Mouse (Mus musculus): ENCODE data around the gene Desi1. TPM values are rescaled to one million over a fixed set of nuclear protein-coding genes. Genes with fewer than 3 reads are reported as not detected.
A peak's percentile ranks its signal among the peaks of the same experiment; 100 is the strongest.

Desi1 gene
- total and polyA plus RNA-seq, 3 experiments: 20.1 to 27.7 (median 21.4) TPM

GRCm38 (mm10) chr15:82004257-82004656 lies 29.4 kb downstream of the Desi1 start:
- whole genome bisulfite sequencing: 91% methylated on average over 8 of the region's 8 CpGs
- no peak for TF ChIP-seq POLR2A (IDR thresholded peaks at IDR 0.05; ENCODE audit: insufficient read depth, low read depth, low read length)
- TF ChIP-seq EP300 (IDR thresholded peaks at IDR 0.05; ENCODE audit: insufficient read depth, low read depth, low read length): no peak
- no peak for TF ChIP-seq CTCF (IDR thresholded peaks at IDR 0.05)
- H3K36me3 ChIP-seq (ENCODE audit: control insufficient read depth, insufficient read depth, low read length): no peaks in the 10 kb centered on the region
- no peak overlapping the region for H3K9ac ChIP-seq (ENCODE audit: low read depth, low read length)
- no peak for DNase-seq
- no peak overlapping the region for H3K4me3 ChIP-seq
- no peaks in the 10 kb centered on the region; the same call in 1 of the 2 replicates for H3K79me2 ChIP-seq (replicated peaks; ENCODE audit: control insufficient read depth, insufficient read depth, low read length)
- no peaks in the 10 kb centered on the region for H3K27me3 ChIP-seq (ENCODE audit: control insufficient read depth, insufficient read depth, low read length)
- intact Hi-C loops (cut with DNase I): no loop called here
- no peak overlapping the region for H3K27ac ChIP-seq
- H3K4me1 ChIP-seq (ENCODE audit: control insufficient read depth, insufficient read depth, low read length): no peaks in the 10 kb centered on the region

- Histone ChIP-seq H3K27ac (no peak overlapping the region), H3K4me1 (ENCODE audit: control insufficient read depth, insufficient read depth, low read length) (peaks cover 4% of the 10 kb centered on the region), H3K27me3 (ENCODE audit: control insufficient read depth, insufficient read depth, low read length) (no peaks in the 10 kb centered on the region), H3K4me3 (no peak overlapping the region), H3K79me2 (replicated peaks; ENCODE audit: control insufficient read depth, insufficient read depth, low read length) (no peaks in the 10 kb centered on the region), H3K36me3 (ENCODE audit: control insufficient read depth, insufficient read depth, low read length) (no peaks in the 10 kb centered on the region), H3K9ac (ENCODE audit: low read depth, low read length) (no peak overlapping the region)
- no peak for DNase-seq
- TF ChIP-seq EP300 (IDR thresholded peaks at IDR 0.05; ENCODE audit: insufficient read depth, low read depth, low read length) (no peak), POLR2A (IDR thresholded peaks at IDR 0.05; ENCODE audit: insufficient read depth, low read depth, low read length) (no peak), CTCF (IDR thresholded peaks at IDR 0.05) (no peak)
- intact Hi-C loops (cut with DNase I): no loop called here
- WGBS: 89% methylated on average over 6 of the region's 6 CpGs
These were observed 39.7 kb downstream of the Desi1 start for GRCm38 (mm10) chr15:81993992-81994391.

DNA sequence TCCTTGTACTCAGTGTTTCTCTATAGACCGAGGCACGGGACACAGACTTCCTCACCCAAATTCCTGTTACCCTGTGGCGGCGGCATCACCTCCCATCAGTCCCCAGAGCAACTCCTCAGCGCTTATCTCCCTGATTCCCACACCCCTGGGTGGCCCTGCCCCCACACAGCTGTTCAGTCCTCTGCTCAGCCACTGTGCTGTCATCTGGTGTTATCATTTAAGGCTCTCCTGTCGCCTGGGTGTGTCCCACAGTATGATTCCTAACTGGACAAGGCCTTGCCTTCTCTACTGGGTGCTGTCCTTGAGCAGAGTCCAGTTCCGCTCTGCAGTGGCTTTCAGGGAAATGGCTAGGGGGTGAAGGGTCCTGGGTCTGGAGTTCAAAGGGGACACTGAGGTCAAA lies 43.1 kb downstream of the Desi1 start:
- 0 out of 2 replicates have a peak, but pooled peaks have one; percentile 15 for TF ChIP-seq EP300 (IDR thresholded peaks at IDR 0.05; ENCODE audit: insufficient read depth, low read depth, low read length)
- TF ChIP-seq POLR2A (IDR thresholded peaks at IDR 0.05; ENCODE audit: insufficient read depth, low read depth, low read length): no peak
- peak; percentile 22 to 26 for DNase-seq
- Histone ChIP-seq H3K36me3 (ENCODE audit: control insufficient read depth, insufficient read depth, low read length) (no peaks in the 10 kb centered on the region), H3K4me3 (no peak overlapping the region), H3K4me1 (ENCODE audit: control insufficient read depth, insufficient read depth, low read length) (peaks cover 4% of the 10 kb centered on the region), H3K27me3 (ENCODE audit: control insufficient read depth, insufficient read depth, low read length) (no peaks in the 10 kb centered on the region), H3K79me2 (replicated peaks; ENCODE audit: control insufficient read depth, insufficient read depth, low read length) (no peaks in the 10 kb centered on the region), H3K27ac (no peak overlapping the region), H3K9ac (ENCODE audit: low read depth, low read length) (no peak overlapping the region)
- intact Hi-C loops (cut with DNase I): no loop called here
- WGBS: 41% methylated on average over 7 of the region's 7 CpGs

DNA sequence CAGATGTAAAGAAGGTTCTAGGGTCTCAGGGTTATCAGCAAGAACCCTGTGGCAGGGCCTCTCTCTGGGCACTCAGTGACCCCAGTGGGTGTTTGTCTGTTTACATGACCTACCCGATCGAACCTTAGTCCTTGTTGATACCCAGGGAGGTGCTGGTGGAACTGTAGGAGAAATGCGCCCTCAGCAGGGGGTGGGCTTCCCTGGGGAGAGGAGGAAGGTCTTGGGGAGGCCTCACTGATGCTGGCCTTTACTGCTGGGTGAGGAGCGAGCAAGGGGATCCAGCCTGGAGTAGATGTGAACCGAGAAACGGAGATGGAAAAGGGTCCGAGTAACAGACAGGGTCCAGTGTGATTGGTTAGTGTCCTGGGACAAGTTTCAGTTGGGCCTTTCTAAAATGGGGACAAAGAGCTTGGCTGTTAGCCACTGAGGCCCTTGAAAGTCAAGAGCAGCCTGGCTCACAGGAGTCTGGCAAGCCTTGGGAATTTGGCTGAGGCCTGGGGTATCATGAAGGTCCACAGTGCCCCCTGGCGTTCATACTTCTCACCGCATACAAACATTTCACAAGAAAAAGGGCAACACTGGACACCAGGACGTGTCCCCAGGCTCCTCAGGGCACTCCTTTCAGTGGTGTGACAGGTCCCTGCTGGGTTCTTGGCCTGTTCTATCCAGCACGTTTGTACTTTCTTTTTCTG lies 44.1 kb downstream of the Desi1 start:
- peak; percentile 84 to 86 for DNase-seq
- peaks cover 4% of the 10 kb centered on the region for H3K4me1 ChIP-seq (ENCODE audit: control insufficient read depth, insufficient read depth, low read length)
- H3K36me3 ChIP-seq (ENCODE audit: control insufficient read depth, insufficient read depth, low read length): no peaks in the 10 kb centered on the region
- H3K27me3 ChIP-seq (ENCODE audit: control insufficient read depth, insufficient read depth, low read length): no peaks in the 10 kb centered on the region
- H3K27ac ChIP-seq: peak overlapping the region; percentile 18; the same call in 1 of the 2 replicates
- no peak overlapping the region for H3K4me3 ChIP-seq
- intact Hi-C loops (cut with DNase I): loop anchor here (1.0 kb wide), 1 partner anchor 29 kb away; the partner anchor contains the start of gene Pmm1
- no peak overlapping the region; the same call in 1 of the 2 replicates for H3K9ac ChIP-seq (ENCODE audit: low read depth, low read length)
- WGBS: 39% methylated on average over 11 of the region's 11 CpGs
- TF ChIP-seq EP300 (IDR thresholded peaks at IDR 0.05; ENCODE audit: insufficient read depth, low read depth, low read length) (peak; percentile 78), CTCF (IDR thresholded peaks at IDR 0.05) (peak; percentile 91), POLR2A (IDR thresholded peaks at IDR 0.05; ENCODE audit: insufficient read depth, low read depth, low read length) (no peak)
- no peaks in the 10 kb centered on the region for H3K79me2 ChIP-seq (replicated peaks; ENCODE audit: control insufficient read depth, insufficient read depth, low read length)

DNA sequence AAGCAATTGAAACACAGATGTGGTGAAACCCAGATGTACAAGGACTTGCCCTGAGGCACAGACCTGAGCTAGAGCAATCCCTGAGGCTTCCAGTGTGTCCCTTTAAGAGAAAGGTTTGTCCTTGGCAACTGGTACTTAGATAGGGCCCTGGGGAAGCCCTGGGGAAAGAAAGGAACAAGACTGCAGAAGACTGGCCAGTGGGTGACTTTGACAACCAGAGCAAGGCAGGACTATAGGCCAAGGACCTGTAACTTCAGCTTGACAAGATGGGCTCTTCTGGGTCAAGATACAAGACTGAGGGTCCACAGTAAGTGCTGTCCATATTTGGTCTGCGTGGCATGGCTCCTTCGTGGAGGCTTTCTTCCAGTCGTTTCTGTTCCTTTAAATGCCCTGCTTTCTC lies 46.0 kb downstream of the Desi1 start, which contains the start of gene Xrcc6:
Xrcc6 (plus strand) TSS at position 190 of the 400 bp plus-strand sequence.
- no peak within 1 kb of the TSS for H3K4me3 ChIP-seq
- peaks cover 4% of the 10 kb centered on the region for H3K4me1 ChIP-seq (ENCODE audit: control insufficient read depth, insufficient read depth, low read length)
- DNase-seq: no peak
- TF ChIP-seq EP300 (IDR thresholded peaks at IDR 0.05; ENCODE audit: insufficient read depth, low read depth, low read length) (no peak), CTCF (IDR thresholded peaks at IDR 0.05) (no peak), POLR2A (IDR thresholded peaks at IDR 0.05; ENCODE audit: insufficient read depth, low read depth, low read length) (no peak)
- no peaks in the 10 kb centered on the region for H3K27me3 ChIP-seq (ENCODE audit: control insufficient read depth, insufficient read depth, low read length)
- 64% methylated on average over 3 of the region's 3 CpGs for WGBS
- no peak within 1 kb of the TSS for H3K9ac ChIP-seq (ENCODE audit: low read depth, low read length)
- intact Hi-C loops (cut with DNase I): no loop called here
- no peaks in the 10 kb centered on the region for H3K79me2 ChIP-seq (replicated peaks; ENCODE audit: control insufficient read depth, insufficient read depth, low read length)
- H3K36me3 ChIP-seq (ENCODE audit: control insufficient read depth, insufficient read depth, low read length): no peaks in the 10 kb centered on the region
- H3K27ac ChIP-seq: no peak within 1 kb of the TSS
